Mouse (Mus musculus): ENCODE results near the gene Pgpep1l.

The Pgpep1l gene

DNA sequence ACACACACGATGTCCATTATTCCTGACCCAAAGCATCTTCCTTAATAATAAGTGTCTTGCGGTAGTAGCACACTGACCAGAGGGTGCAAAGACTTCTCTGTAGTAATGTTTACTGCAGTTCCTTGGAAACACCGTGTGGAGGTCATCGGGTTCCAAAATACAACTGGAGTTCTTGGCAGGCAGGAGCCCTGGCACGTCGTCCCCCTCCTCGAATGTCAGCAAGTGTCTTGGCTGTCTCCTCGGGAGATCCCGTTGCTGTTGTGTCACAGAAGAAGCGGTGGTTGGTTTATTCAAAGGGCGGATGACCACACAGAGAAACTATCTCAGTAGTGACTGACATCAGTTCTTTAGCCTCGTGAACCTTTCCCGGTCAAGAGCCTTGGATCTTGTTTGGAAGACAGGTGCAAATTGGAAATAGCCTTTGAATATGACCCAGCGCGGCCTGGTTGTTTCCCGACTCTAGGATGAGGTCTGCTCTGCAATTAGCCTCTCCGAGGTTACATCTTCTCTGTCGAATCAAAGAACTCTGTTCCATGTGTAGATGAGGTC lies 48.4 kb downstream of the Pgpep1l start:
- DNase-seq (ENCODE audit: low read depth, low spot score): no peak

DNA sequence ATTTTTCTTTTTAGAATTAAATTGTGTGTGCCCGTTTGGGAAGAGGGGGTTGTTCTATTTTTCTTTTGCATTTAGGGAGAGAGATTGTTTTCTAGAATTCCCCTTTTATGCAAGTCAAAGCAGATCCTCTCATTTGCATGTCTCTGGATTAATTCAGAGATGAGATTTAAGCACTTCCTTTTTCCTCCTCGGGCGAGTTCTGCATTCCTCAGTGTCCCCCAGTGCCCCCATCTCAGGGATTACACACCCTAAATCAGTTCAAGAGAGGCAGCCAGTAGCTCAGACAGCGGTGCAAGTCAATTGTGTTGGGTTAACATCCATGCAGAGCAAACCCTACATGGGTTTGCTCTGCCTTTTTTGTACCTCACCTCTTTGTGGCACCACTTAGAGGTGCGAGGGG lies 50.2 kb downstream of the Pgpep1l start:
- no peak for DNase-seq (ENCODE audit: low read depth, low spot score)

DNA sequence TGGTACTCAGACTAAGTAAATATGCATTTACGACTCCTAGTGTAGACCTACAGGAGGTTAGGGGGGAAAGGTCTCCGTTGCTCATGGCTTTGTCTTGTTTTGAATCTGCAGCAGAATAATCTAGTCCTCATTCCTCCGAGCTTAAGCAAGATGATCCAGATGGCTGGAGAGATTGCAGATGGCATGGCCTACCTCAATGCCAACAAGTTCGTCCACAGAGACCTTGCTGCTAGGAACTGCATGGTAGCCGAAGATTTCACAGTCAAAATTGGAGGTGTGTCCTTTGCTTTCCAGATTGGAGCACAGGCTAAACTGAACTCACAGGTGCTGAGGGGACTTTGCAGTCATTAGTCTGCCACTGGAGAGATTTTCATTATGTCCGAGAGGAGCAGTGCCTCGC lies 52.1 kb downstream of the Pgpep1l start:
- DNase-seq (ENCODE audit: low read depth, low spot score): no peak

DNA sequence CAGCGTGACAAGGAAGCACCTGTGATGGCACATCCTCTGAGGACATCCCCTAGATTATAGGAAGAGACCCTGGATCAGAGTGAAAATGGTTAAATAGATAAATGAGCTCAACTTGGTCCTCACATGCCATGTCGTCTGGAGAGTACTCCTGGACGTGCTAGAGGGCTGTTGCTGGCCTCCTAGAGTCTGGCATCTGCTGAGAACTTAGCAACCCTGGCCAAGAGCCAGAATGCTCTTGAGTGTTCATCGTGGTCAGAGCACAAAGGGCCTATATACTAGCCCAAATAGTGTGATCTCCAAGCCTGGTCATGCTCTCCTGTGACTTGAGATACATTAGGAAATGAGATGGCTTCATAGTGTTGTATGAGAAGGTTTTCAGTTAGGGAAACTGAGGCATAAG lies 53.6 kb downstream of the Pgpep1l start:
- no peak for DNase-seq (ENCODE audit: low read depth, low spot score)

DNA sequence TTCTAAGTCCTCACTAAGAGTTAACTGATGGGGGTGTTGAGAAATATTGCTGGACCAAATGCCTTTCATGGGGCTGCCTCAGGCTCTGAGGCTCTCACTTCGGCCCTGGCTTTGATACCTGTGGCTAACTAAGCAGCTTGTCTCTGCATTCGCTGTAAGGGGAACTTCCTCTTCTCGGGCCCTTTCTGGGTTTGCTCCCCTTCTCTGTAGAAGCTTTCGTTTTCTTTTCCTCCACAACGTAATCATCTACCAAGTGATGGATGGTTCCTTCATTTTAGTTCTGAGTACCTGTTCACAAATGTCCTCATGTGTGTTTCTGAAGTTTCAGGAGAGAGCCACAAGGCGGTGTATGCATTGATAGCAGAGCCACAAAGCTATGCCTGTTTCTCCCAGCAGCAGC lies 55.0 kb downstream of the Pgpep1l start:
- no peak for DNase-seq (ENCODE audit: low read depth, low spot score)

DNA sequence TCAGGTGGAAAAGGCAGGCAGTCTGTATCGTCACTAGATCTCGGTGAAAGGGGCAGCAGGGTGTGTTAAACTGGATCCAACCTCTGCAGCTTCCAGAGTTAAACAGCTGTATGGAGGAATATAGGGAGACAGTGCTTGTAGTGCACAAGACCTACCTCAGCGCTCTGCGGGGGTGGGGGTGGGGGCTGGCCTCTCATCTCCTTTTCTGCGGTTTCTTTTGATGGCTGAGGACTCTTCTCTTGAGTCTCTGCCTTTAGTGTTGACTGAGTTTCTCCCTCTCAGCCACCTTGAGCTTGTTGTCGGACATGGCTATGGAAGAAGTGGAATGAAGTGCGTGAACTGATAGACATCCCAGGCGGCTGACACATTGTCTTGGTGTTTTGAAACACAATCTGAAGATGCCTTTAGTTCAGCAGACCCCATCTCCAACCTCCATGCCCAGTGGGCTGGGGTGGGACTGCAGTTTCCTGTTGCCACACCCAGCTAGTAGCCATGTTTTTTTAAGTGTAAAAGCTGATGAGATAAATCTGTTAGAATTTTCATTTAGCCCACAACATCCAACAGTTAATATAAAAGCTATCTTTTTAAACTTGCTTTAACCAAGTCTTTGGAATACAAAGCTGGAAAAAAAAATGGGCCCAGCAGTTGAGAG lies 58.1 kb downstream of the Pgpep1l start:
- no peak for DNase-seq (ENCODE audit: low read depth, low spot score)

DNA sequence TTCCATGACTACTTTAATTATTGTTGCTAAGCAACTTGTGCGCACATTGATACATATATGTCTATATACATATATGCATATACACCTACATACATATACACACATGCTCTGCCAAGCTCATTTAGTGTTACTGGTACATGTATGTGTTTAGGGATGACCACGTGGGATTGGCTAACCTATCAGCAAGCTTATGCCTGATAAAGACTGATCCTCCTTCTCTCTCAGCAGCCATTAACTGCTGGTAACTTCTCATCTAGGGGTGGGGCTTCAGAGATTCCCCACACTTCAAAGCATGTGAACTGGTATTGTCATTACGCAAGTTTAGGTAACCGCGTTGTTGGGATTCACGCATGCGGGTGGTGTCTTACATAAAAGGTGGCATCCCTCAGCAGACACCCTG lies 64.4 kb downstream of the Pgpep1l start:
- no peak for DNase-seq (ENCODE audit: low read depth, low spot score)

DNA sequence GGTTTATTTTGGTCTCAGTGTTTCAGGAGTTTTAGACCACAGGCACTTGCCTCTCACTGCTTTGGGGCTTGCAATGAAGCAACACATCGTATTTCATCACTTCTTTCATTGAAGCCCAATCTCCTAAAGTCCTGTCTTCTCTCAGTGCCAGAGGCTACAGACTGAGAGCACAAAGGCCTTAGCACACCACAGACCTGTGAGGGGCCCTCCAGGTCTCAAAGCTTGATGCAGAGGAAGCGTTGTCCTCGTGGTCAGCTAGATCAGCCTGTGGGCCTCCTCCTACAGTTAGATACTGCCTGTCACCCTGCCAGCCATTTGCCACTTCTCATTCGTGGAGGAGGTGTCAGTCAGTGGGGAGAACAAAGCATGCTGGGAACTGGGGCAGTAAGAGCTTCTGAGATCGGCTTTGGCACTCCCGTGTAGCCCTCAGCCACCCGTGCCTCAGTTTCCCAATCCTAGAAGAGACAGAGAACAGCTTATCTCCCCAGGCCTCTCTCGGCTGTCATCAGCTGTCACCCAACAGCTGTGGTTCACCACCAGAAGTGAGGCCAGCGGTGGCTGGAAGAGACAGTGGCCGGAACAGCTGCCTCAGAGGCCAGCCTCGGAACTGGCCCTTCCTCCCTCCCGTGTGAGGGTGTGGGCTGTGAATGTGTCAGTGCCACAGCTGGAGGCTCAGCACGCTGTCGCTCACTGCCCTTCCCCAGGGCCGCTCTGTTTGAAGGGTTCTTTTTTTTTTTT lies 69.9 kb downstream of the Pgpep1l start:
- DNase-seq (ENCODE audit: low read depth, low spot score): no peak

DNA sequence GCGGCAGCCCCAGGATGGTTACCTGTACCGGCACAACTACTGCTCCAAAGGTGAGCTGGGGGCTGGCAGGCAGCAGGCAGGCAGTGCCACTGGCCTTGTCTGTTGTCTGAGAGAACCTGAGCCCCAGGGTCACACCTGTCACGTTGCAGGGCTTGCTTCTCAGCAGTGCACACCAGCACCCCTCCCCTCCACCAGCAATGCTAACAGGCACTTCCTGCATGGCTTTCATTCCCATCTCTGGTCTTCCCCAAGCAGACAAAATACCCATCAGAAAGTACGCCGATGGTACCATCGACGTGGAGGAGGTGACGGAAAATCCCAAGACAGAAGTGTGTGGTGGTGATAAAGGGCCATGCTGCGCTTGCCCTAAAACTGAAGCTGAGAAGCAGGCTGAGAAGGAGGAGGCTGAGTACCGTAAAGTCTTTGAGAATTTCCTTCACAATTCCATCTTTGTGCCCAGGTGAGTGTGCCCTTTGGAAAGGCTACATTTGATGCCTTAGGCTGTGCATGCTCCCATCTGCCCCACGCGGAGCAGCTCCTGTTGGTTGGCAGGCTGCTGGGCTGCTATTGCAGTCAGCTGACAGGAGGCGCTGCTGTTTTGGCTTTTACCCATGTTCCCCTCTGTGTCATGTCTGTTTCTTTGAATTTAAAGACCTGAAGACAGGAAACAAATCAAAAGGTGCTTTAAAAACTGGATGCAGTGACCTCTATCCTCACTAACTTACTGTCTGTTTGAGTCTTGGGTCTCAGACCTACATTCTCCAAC lies 74.2 kb downstream of the Pgpep1l start:
- no peak for DNase-seq (ENCODE audit: low read depth, low spot score)

DNA sequence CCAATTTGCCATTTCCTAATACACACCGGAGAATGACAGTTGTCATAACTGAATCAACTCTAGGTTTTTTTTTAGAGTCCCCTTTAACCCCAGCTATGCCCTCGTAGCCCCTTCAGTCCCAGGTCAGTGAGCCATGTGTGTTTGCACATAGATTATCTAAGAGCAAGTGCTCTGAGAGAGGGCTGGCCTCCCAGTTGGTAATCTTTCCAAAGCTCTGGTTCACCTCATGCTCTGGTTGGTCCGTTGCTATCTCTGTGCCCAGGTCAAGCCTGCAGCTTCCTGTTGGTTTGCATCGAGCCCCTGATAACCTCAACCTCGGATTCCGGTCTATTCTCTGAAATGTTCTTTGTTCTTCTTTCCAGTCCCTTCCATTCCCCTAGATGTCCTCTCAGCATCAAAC lies 74.8 kb downstream of the Pgpep1l start:
- DNase-seq (ENCODE audit: low read depth, low spot score): no peak

All from forelimb bud, embryonic 11.5 days (tissue).